Mouse (Mus musculus) E14TG2a.4 (cell line): ENCODE measurements around the gene Samhd1.

Source experiments
- CTCF ChIP-seq: conservative IDR thresholded peaks from 2 replicates; pipeline ENCODE4 v1.5.1; 2014; ENCODE audit warnings: low read length
- NANOG ChIP-seq: IDR thresholded peaks from 2 replicates; pipeline ENCODE4 v1.6.1; 2014; ENCODE audit warnings: borderline replicate concordance, low read length, mixed read lengths
- POU5F1 ChIP-seq: IDR thresholded peaks from 2 replicates; pipeline ENCODE4 v1.6.1; 2014; ENCODE audit warnings: low read length, borderline replicate concordance

DNA sequence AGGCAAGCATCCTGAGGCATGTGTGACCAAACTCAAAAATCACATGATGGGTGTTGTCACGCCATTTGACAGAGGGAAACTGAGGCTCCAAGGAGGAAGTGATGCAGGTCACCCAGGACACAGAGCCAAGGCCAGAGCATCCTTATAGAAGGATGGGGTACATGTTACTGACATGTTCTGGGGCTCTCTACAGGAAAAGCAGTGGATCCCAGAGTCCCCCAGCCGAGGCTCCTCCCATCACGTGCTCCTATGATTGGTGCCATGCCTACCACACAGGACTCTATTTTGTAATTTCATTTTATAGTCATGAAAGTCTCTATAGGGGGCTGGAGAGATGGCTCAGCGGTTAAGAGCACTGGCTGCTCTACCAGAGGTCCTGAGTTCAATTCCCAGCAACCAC, 77.3 kb downstream of the Samhd1 start:
- TF ChIP-seq CTCF (no peak), POU5F1 (no peak), NANOG (no peak)
